Mouse (Mus musculus) forebrain, embryonic 16.5 days (tissue): ENCODE measurements around the gene Lamtor2. TPM values are rescaled to one million over a fixed set of nuclear protein-coding genes. Genes with fewer than 3 reads are reported as not detected.

Experiments
- ATAC-seq: fragments of 200-750 bp; cut with Nextera tagmentation; 2 replicates; pipeline ENCODE4 v1.8.0; 2017; ENCODE audit warnings: mild to moderate bottlenecking, moderate library complexity
- H3K27ac ChIP-seq: fragments of 300-500 bp; sonication (generic); 2 replicates; pipeline ENCODE4 v1.5.1; 2014; ENCODE audit warnings: low read length, control low read depth
- H3K27me3 ChIP-seq: fragments of 300-500 bp; sonication (generic); replicated peaks from 2 replicates; pipeline ENCODE4 v1.6.1; 2014; ENCODE audit warnings: low read length; ENCODE audit not compliant: control insufficient read depth, insufficient read depth
- H3K36me3 ChIP-seq: fragments of 300-500 bp; sonication (generic); 2 replicates; pipeline ENCODE4 v1.6.1; 2014; ENCODE audit not compliant: control insufficient read depth, insufficient read depth
- H3K4me1 ChIP-seq: fragments of 300-500 bp; sonication (generic); replicated peaks from 2 replicates; pipeline ENCODE4 v1.6.1; 2014; ENCODE audit warnings: low read length; ENCODE audit not compliant: control insufficient read depth, insufficient read depth
- H3K4me2 ChIP-seq: fragments of 300-500 bp; sonication (generic); 2 replicates; pipeline ENCODE4 v1.6.1; 2014; ENCODE audit warnings: mild to moderate bottlenecking, low read length, control low read depth
- H3K4me3 ChIP-seq: fragments of 300-500 bp; sonication (generic); replicated peaks from 2 replicates; pipeline ENCODE4 v1.5.1; 2014; ENCODE audit warnings: mild to moderate bottlenecking, low read length, control low read depth
- H3K9ac ChIP-seq: fragments of 300-500 bp; sonication (generic); replicated peaks from 2 replicates; pipeline ENCODE4 v1.6.1; 2014; ENCODE audit warnings: low read depth, low read length, control low read depth
- H3K9me3 ChIP-seq: fragments of 300-500 bp; sonication (generic); 2 replicates; pipeline ENCODE4 v1.6.1; 2016; ENCODE audit warnings: low read length; ENCODE audit not compliant: control insufficient read depth
- WGBS: fragments of 180-500 bp; shearing (Covaris S2); extraction: QIAGEN DNeasy Blood & Tissue Kit; methylation state at CpG from one replicate; pipeline ENCODE4 v1.1.7; 2014; 5-methylcytosine and 5-hydroxymethylcytosine counted together
- polyA plus RNA-seq: library from polyadenylated mRNA; unstranded; fragments of >200 nt; fragmentation: Nextera tagmentation; extraction: Ambion mirVana; gene quantifications from 2 replicates; pipeline ENCODE4 v1.2.1, GENCODE M21; 2015

The Lamtor2 gene
- polyA plus RNA-seq, 1 experiment from 2014 or later, result 193 TPM

- no peaks in the 10 kb centered on the region for H3K27me3 ChIP-seq
- H3K27ac ChIP-seq, result no peak overlapping the region
- H3K4me2 ChIP-seq, result no peak overlapping the region
- no peak for ATAC-seq
- no peak overlapping the region for H3K4me3 ChIP-seq
- no peaks in the 10 kb centered on the region for H3K36me3 ChIP-seq
- 40% methylated on average over 13 of the region's 15 CpGs for WGBS
- no peaks in the 10 kb centered on the region for H3K9me3 ChIP-seq
- 0 out of 2 replicates have a peak overlapping the region, but pooled peaks have one; percentile 17 for H3K9ac ChIP-seq
- H3K4me1 ChIP-seq, result peaks cover 24% of the 10 kb centered on the region
Observed at GRCm38 (mm10) chr3:88512896-88513545, 39.9 kb downstream of the Lamtor2 start.

- Histone ChIP-seq H3K27ac (no peak overlapping the region), H3K4me2 (no peak overlapping the region), H3K4me3 (no peak overlapping the region), H3K9ac (0 out of 2 replicates have a peak overlapping the region, but pooled peaks have one; percentile 17), H3K4me1 (peaks cover 24% of the 10 kb centered on the region), H3K9me3 (no peaks in the 10 kb centered on the region), H3K27me3 (no peaks in the 10 kb centered on the region), H3K36me3 (no peaks in the 10 kb centered on the region)
- 42% methylated on average over 6 of the region's 6 CpGs for WGBS
- ATAC-seq, result no peak
Observed at GRCm38 (mm10) chr3:88512141-88512895, 40.6 kb downstream of the Lamtor2 start.

GRCm38 (mm10) chr3:88511559-88511958, 41.3 kb downstream of the Lamtor2 start:
- no peak overlapping the region for H3K9ac ChIP-seq

GRCm38 (mm10) chr3:88510421-88511289, 42.2 kb downstream of the Lamtor2 start:
- peak overlapping the region; percentile 85 for H3K27ac ChIP-seq
- 49% methylated on average over 13 of the region's 13 CpGs for WGBS
- H3K9ac ChIP-seq, result peak overlapping the region; percentile 59
- no peaks in the 10 kb centered on the region for H3K27me3 ChIP-seq
- no peaks in the 10 kb centered on the region for H3K36me3 ChIP-seq
- H3K4me1 ChIP-seq, result peaks cover 24% of the 10 kb centered on the region
- peak overlapping the region; percentile 45 for H3K4me3 ChIP-seq
- no peaks in the 10 kb centered on the region for H3K9me3 ChIP-seq
- 0 out of 2 replicates have a peak, but pooled peaks have one; percentile 0 for ATAC-seq
- peak overlapping the region; percentile 67 for H3K4me2 ChIP-seq

More at GRCm38 (mm10) chr3:88511559-88511958, 41.3 kb downstream of the Lamtor2 start:
- 60% methylated on average over 4 of the region's 4 CpGs for WGBS
- Histone ChIP-seq H3K9me3 (no peaks in the 10 kb centered on the region), H3K27me3 (no peaks in the 10 kb centered on the region), H3K4me1 (peaks cover 24% of the 10 kb centered on the region), H3K4me3 (no peak overlapping the region), H3K27ac (no peak overlapping the region), H3K4me2 (no peak overlapping the region), H3K36me3 (no peaks in the 10 kb centered on the region)
- no peak for ATAC-seq

GRCm38 (mm10) chr3:88509692-88510420, 43.0 kb downstream of the Lamtor2 start, which contains the start of gene Lmna:
Gene Lmna (minus strand): TSS chr3:88509956.
- Histone ChIP-seq H3K36me3 (no peaks in the 10 kb centered on the region), H3K4me3 (peak within 1 kb of the TSS; percentile 45)

GRCm38 (mm10) chr3:88509250-88509649, 43.6 kb downstream of the Lamtor2 start:
- ATAC-seq, result no peak
- no peaks in the 10 kb centered on the region for H3K27me3 ChIP-seq
- H3K4me1 ChIP-seq, result peaks cover 24% of the 10 kb centered on the region
- peak overlapping the region; percentile 59 for H3K9ac ChIP-seq
- H3K4me3 ChIP-seq, result peak overlapping the region; percentile 45
- peak overlapping the region; percentile 85; the same call in 1 of the 2 replicates for H3K27ac ChIP-seq
- no peaks in the 10 kb centered on the region for H3K36me3 ChIP-seq
- no peaks in the 10 kb centered on the region for H3K9me3 ChIP-seq
- H3K4me2 ChIP-seq, result peak overlapping the region; percentile 67
- WGBS, result 73% methylated on average over 3 of the region's 3 CpGs

More at GRCm38 (mm10) chr3:88509692-88510420, 43.0 kb downstream of the Lamtor2 start, which contains the start of gene Lmna:
- Histone ChIP-seq H3K27me3 (no peaks in the 10 kb centered on the region), H3K9me3 (no peaks in the 10 kb centered on the region), H3K4me2 (peak within 1 kb of the TSS; percentile 67), H3K27ac (peak within 1 kb of the TSS; percentile 85), H3K9ac (peak within 1 kb of the TSS; percentile 59), H3K4me1 (peaks cover 24% of the 10 kb centered on the region)
- ATAC-seq, result peak; percentile 98
- WGBS, result under 1% methylated on average over 30 of the region's 31 CpGs

- WGBS, result 50% methylated on average over 7 of the region's 7 CpGs
- no peak overlapping the region for H3K27ac ChIP-seq
- peaks cover 32% of the 10 kb centered on the region for H3K4me1 ChIP-seq
- no peaks in the 10 kb centered on the region for H3K27me3 ChIP-seq
- H3K36me3 ChIP-seq, result no peaks in the 10 kb centered on the region
- no peak overlapping the region for H3K4me3 ChIP-seq
- H3K9me3 ChIP-seq, result no peaks in the 10 kb centered on the region
- no peak overlapping the region for H3K4me2 ChIP-seq
- no peak overlapping the region for H3K9ac ChIP-seq
- no peak for ATAC-seq
Observed at GRCm38 (mm10) chr3:88505765-88506164, 47.1 kb downstream of the Lamtor2 start.

GRCm38 (mm10) chr3:88505081-88505480, 47.8 kb downstream of the Lamtor2 start:
- WGBS, result 66% methylated on average over 6 of the region's 6 CpGs
- Histone ChIP-seq H3K4me2 (no peak overlapping the region), H3K4me1 (peaks cover 26% of the 10 kb centered on the region), H3K27ac (no peak overlapping the region), H3K4me3 (no peak overlapping the region), H3K9ac (no peak overlapping the region), H3K27me3 (no peaks in the 10 kb centered on the region), H3K36me3 (no peaks in the 10 kb centered on the region), H3K9me3 (no peaks in the 10 kb centered on the region)
- no peak for ATAC-seq
